Mouse (Mus musculus): ENCODE measurements around the gene Adcy1. TPM values are rescaled to one million over a fixed set of nuclear protein-coding genes. Genes with fewer than 3 reads are reported as not detected.

The Adcy1 gene
- total and polyA plus RNA-seq, 3 experiments, result 0.03 to 0.38 TPM; not detected in 1

- no peaks in the 10 kb centered on the region for H3K79me2 ChIP-seq (replicated peaks; ENCODE audit: control insufficient read depth, extremely low read depth, insufficient read depth, poor library complexity, severe bottlenecking)
- dilution Hi-C loops (cut with MboI; ENCODE audit: extremely low pct_ligation_motif_present, extremely low pct_unique_long_range_greater_than_20kb, low sequenced_read_pairs), result no loop called here
- no peak overlapping the region for H3K4me2 ChIP-seq (ENCODE audit: insufficient read depth, low read depth, poor library complexity, severe bottlenecking)
- in situ Hi-C loops (cut with MboI; ENCODE audit: low pct_ligation_motif_present, low pct_unique_long_range_greater_than_20kb, low sequenced_read_pairs), result no loop called here
- no peaks in the 10 kb centered on the region for H3K9me3 ChIP-seq (replicated peaks; ENCODE audit: low read length)
- TF ChIP-seq USF1 (IDR thresholded peaks at IDR 0.05; ENCODE audit: low read depth, low read length) (no peak), SMC3 (IDR thresholded peaks at IDR 0.05; ENCODE audit: low read depth, low read length) (no peak), MAZ (IDR thresholded peaks at IDR 0.05; ENCODE audit: low read depth, low read length) (no peak), JUND (conservative IDR thresholded peaks at IDR 0.05; ENCODE audit: low read depth, low read length) (no peak), MAFK (IDR thresholded peaks at IDR 0.05; ENCODE audit: insufficient replicate concordance, low read length) (no peak), RCOR1 (conservative IDR thresholded peaks at IDR 0.05; ENCODE audit: low read depth, low read length) (no peak), PAX5 (IDR thresholded peaks at IDR 0.05; ENCODE audit: low read length) (no peak), ZKSCAN1 (IDR thresholded peaks at IDR 0.05; ENCODE audit: borderline replicate concordance, low read depth, low read length) (no peak), ELF1 (IDR thresholded peaks at IDR 0.05; ENCODE audit: low read depth, low read length) (no peak), MYC (IDR thresholded peaks at IDR 0.05; ENCODE audit: low read depth, low read length) (no peak), EP300 (IDR thresholded peaks at IDR 0.05; ENCODE audit: low read length) (no peak), NELFE (IDR thresholded peaks at IDR 0.05; ENCODE audit: low read depth, low read length) (no peak), TCF12 (IDR thresholded peaks at IDR 0.05; ENCODE audit: low read depth, low read length) (no peak), POLR2A (IDR thresholded peaks at IDR 0.05; ENCODE audit: low read depth, low read length) (no peak), MEF2A (IDR thresholded peaks at IDR 0.05; ENCODE audit: borderline replicate concordance, low read depth, low read length) (no peak), ETS1 (conservative IDR thresholded peaks at IDR 0.05; ENCODE audit: low read depth, low read length) (no peak)
- no peak overlapping the region for H3K9ac ChIP-seq (ENCODE audit: insufficient read depth, low read depth)
- H3K4me3 ChIP-seq (replicated peaks in 1 of 3; ENCODE audit: low read depth in 2 of 3, low read length in 2 of 3, poor library complexity in 1 of 3), result no peak overlapping the region
- no peaks in the 10 kb centered on the region for H3K36me3 ChIP-seq (replicated peaks in 1 of 2; ENCODE audit: control insufficient read depth in 1 of 2, insufficient read depth in 1 of 2, low read length in 1 of 2)
- H3K27me3 ChIP-seq (replicated peaks), result peaks cover 82% of the 10 kb centered on the region
- H3K4me1 ChIP-seq (ENCODE audit: control insufficient read depth in 1 of 2, insufficient read depth in 2 of 2), result no peaks in the 10 kb centered on the region
- no peak for DNase-seq (ENCODE audit: extremely low read depth)
- H3K27ac ChIP-seq (ENCODE audit: insufficient read depth, low read depth), result no peak overlapping the region
Observed at GRCm38 (mm10) chr11:7053710-7054109, 9.6 kb upstream of the Adcy1 start.

GRCm38 (mm10) chr11:7054662-7055265 lies 8.5 kb upstream of the Adcy1 start:
- dilution Hi-C loops (cut with MboI; ENCODE audit: extremely low pct_ligation_motif_present, extremely low pct_unique_long_range_greater_than_20kb, low sequenced_read_pairs) (no loop called here), in situ Hi-C loops (cut with MboI; ENCODE audit: low pct_ligation_motif_present, low pct_unique_long_range_greater_than_20kb, low sequenced_read_pairs) (no loop called here)
- Histone ChIP-seq H3K4me3 (replicated peaks in 1 of 3; ENCODE audit: low read depth in 2 of 3, low read length in 2 of 3, poor library complexity in 1 of 3) (no peak overlapping the region), H3K9ac (ENCODE audit: insufficient read depth, low read depth) (no peak overlapping the region), H3K36me3 (replicated peaks in 1 of 2; ENCODE audit: control insufficient read depth in 1 of 2, insufficient read depth in 1 of 2, low read length in 1 of 2) (no peaks in the 10 kb centered on the region), H3K27me3 (replicated peaks) (peaks cover 87% of the 10 kb centered on the region), H3K4me1 (ENCODE audit: control insufficient read depth in 1 of 2, insufficient read depth in 2 of 2) (no peaks in the 10 kb centered on the region), H3K27ac (ENCODE audit: insufficient read depth, low read depth) (no peak overlapping the region), H3K9me3 (replicated peaks; ENCODE audit: low read length) (no peaks in the 10 kb centered on the region), H3K4me2 (ENCODE audit: insufficient read depth, low read depth, poor library complexity, severe bottlenecking) (no peak overlapping the region), H3K79me2 (replicated peaks; ENCODE audit: control insufficient read depth, extremely low read depth, insufficient read depth, poor library complexity, severe bottlenecking) (no peaks in the 10 kb centered on the region)
- no peak for TF ChIP-seq POLR2A (IDR thresholded peaks at IDR 0.05; ENCODE audit: low read depth, low read length)
- TF ChIP-seq UBTF (IDR thresholded peaks at IDR 0.05; ENCODE audit: low read depth, low read length), result no peak
- no peak for TF ChIP-seq CHD1 (IDR thresholded peaks at IDR 0.05; ENCODE audit: low read depth, low read length)
- TF ChIP-seq ZC3H11A (IDR thresholded peaks at IDR 0.05; ENCODE audit: low read depth, low read length), result no peak
- no peak for TF ChIP-seq RAD21 (IDR thresholded peaks at IDR 0.05; ENCODE audit: low read depth, low read length)
- no peak for TF ChIP-seq TCF12 (IDR thresholded peaks at IDR 0.05; ENCODE audit: low read depth, low read length)
- TF ChIP-seq MXI1 (IDR thresholded peaks at IDR 0.05; ENCODE audit: low read depth, low read length), result no peak
- no peak for DNase-seq (ENCODE audit: extremely low read depth)
